In genomic region chr2:149950641-149951040, GRCm38 (mm10) we compare ENCODE assay signal across 17 mouse cellular contexts.
"Had no signal": no experiment of that assay in that cellular context is flagged by ENCODE, and none has a peak within 500 bp of the region (broad histone marks: within the 10 kb centered on the region; RNA-seq: fewer than 3 reads in every experiment).

No protein-coding gene starts in this region.

- ATAC-seq: liver, postnatal 0 days; lung, postnatal 0 days; midbrain, embryonic 13.5 days; midbrain, embryonic 15.5 days had no signal

- H3K4me3 ChIP-seq: lung, embryonic 15.5 days; megakaryocyte, embryonic 14.5 days; midbrain, embryonic 13.5 days; midbrain, embryonic 15.5 days; neural tube, embryonic 12.5 days; stomach, embryonic 15.5 days had no signal

- DNase-seq: liver, postnatal 0 days; lung, adult 2 months; lung, postnatal 14 days; lung, postnatal 36 days; right cerebral cortex, postnatal 14 days; thymus, adult 18-20 months; thymus, postnatal 14 days; thymus, postnatal 36 days had no signal

- H3K27ac ChIP-seq: lung, embryonic 15.5 days; macrophage; midbrain, embryonic 13.5 days; midbrain, embryonic 15.5 days; neural tube, embryonic 12.5 days; stomach, embryonic 15.5 days; stomach, postnatal 0 days had no signal
